Mouse (Mus musculus) testis, postnatal 14 days (tissue): ENCODE results near the gene Alyref2.

Experiments
- DNase-seq: peaks from one replicate; pipeline ENCODE4 v3.0.0; 2021; ENCODE audit warnings: low spot score

Gene Alyref2

DNA sequence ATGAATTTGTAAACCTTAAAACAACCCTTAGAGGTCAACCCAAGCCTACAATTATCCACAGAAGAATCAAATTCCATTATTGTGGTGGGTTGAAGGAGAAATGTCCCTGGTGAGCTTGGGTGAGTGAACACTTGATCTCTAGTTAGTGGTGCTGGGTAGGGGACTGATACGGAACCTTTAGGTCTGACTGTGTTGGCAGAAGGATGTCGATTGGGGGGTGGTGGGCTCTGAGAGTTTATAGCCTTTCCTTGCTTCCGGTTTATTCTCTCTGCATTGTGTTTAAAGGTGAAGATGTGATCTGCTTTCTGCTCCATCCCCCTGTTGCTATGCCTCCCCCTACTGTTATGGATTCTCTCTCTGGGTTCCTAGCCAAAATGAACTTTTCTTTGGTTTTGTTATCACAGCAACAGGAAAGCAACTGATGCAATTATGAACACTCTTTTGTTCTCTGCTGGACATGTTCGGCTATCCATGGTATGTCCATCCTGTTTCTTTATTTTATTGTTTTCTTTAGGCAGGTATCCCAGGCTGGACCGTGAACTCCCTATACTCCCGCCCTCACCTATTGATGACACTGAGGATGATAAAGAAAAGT lies 2.2 kb upstream of the Alyref2 start:
- DNase-seq, result no peak

DNA sequence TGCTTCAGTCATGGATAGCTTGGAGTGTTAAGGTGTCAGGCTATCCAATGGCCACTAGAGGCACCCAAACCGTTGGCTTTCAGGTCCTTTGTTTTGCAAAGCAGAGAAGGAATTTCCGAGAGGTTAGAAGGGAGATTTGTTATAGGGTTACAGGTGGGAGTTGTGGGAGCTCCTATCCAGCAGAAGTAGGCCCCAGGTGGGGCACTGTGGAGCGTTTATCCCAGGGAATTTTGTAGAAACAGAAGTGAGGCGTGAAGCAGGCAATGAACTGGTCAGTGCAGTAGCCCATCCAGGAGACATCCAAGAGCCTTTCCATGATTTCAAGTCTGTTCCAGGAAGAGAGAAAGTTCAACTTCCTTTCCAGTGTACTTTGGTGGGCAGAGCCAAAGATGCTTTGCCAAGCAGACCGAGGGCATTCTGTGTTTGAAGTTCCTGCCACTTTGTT lies 1.6 kb upstream of the Alyref2 start:
- no peak for DNase-seq

DNA sequence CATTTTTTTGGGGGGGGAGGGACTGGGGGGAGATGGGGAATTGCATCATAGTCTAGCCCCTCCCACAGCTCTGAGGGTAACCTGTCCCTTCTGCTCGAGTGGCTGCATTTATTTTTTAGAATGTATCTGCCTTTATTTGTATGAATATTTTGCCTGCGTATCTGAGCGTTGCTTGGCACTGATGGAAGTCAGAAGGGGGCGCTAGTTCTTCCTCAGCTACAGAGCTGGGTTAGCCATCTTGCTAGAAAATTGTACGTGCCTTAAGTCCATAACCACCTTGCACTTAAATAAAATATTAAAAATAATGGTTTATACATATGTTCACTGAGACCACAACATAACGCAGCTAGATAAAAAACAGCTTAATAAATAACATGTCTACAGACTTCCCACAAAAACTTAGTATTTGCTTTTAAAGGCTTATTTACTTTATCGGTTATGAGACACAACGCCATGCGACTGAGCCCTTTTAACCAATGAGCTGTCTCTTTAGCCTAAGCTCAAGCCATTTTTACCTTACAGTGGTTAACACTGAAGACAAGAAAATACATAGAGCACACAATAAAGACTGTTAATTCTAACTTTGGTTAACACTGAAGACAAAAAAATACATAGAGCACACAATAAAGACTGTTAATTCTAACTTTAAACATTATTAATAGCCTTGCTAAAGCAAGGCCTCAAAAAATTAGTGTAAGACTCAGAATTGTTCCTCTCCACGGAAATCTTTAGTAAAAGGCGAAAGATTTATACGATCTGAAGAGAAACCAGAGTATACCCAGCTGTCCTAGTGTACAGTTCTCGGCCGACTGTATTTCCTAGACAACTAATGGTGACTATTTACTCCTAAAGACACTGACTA lies 659 bp upstream of the Alyref2 start:
- peak; percentile 39 for DNase-seq

DNA sequence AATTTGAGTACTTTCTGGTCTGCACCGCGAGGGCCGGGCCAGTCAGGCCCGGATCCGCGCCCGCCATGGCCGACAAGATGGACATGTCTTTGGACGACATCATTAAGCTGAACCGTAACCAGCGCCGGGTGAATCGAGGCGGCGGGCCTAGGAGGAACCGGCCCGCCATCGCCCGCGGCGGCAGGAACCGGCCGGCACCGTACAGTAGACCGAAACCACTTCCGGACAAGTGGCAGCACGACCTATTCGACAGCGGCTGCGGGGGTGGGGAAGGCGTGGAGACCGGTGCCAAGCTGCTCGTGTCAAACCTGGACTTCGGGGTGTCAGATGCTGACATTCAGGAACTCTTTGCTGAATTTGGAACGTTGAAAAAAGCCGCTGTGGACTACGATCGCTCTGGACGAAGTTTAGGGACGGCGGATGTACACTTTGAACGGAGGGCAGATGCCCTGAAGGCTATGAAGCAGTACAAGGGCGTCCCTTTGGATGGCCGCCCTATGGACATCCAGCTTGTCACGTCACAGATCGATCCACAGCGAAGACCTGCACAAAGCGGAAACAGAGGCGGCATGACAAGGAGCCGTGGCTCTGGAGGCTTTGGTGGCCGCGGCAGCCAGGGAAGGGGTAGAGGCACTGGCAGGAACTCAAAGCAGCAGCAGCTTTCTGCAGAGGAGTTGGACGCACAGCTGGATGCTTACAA lies 464 bp downstream of the Alyref2 start:
- peak; percentile 43 for DNase-seq

DNA sequence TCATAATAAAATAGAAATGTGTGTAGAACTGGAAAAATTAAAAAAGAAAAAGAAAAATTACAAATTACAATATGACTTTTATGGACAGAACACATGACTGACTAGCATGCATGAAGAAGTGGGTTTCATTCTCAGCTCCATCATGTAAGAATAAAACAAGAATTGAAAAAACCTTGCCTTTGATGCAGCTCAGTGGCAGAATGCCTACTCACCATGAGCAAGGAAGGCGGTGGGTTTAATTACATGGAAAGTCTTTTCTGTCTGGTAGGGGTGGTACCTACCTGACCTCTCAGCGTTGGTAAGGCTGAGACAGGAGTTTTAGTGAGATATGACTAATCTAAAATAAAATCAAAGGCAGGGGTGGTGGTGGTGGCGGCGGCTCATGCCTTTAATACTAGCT lies 1.3 kb downstream of the Alyref2 start:
- no peak for DNase-seq

DNA sequence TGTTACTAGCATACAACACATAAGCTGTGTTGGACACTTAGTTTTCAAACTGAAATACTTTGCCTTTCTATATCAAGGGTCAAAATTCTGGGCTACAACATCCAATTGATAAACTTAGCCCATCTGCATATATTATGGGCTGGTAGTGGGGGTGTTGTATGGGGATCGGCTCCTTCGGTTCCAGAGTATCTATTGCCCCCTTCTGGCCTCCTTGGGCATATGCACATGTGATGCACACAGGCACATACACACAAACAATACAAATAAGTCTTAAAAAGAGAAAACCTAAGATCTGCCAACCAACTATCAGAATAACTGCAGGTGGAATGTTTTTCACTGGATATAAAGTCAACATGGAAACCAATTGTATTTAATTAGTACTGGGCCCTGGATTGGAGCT lies 10.0 kb downstream of the Alyref2 start:
- DNase-seq, result no peak

DNA sequence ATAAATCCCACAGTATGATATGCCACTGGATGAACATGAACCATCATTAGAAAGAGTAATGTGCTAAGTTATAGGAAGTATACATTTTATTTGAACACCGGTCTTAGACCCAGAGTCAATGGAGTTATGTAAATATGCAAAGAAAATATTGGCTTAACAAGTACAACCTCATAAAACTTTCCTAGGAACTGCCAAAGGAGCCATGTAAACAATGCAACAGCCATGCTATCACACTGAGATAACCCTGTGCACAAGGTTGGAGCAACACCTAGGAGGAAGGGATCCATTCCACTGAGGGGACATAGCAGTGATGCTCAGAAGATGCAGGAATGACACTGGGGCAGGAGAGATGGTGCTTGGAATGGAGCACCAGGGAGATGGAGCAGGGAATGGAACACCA lies 10.5 kb downstream of the Alyref2 start:
- no peak for DNase-seq

DNA sequence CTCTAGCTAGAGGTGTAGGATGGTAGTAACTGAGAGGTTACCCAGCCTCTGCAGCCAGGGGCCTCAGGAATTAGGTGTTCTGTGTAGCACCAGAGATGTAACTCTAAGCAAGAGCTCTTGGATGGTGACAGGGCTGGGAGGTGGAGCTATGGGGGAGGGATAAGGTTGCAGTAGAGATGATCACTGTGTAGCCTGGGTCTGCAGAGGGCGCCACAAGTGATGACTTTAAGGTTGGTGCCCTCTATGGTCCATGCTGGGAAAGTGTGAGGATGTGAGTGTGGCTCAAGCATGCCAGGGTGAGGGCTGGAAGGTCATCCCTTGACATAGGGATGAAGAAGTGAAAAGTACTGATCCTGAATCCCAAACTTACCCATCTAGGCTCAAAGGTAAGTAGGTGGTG lies 11.8 kb downstream of the Alyref2 start:
- DNase-seq, result no peak

DNA sequence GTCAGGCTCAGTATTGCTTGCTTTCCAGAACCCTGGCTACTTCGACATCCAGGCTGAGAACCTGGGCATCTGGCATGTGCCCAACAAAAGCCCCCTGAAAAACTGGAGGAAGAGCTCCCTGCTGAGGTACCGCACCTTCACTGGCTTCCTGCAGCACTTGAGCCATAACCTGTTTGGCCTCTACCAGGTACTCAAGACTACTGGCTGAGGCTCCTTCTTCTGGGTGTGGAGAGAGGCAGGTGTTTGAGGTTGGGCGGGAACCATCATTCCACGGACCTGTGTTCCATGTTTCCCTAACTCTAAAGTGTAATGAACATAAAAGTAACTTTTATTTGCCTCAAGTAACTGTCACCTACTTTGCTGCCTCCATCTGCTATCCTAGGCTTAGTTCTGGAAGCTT lies 12.3 kb downstream of the Alyref2 start:
- DNase-seq, result no peak

DNA sequence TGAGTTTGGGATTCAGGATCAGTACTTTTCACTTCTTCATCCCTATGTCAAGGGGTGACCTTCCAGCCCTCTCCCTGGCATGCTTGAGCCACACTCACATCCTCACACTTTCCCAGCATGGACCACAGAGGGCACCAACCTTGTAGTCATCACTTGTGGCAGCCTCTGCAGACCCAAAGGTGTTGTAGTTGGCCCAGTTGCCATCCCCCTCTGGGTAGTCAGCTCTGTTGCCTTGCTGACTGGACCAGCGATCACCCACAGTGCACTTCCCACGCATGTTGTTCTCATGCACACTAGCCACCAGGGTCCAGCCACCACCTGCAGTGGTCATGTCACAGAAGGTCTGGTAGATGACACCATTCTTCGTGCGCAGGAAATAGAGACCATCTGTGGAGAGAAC lies 28.1 kb downstream of the Alyref2 start:
- DNase-seq, result no peak

DNA sequence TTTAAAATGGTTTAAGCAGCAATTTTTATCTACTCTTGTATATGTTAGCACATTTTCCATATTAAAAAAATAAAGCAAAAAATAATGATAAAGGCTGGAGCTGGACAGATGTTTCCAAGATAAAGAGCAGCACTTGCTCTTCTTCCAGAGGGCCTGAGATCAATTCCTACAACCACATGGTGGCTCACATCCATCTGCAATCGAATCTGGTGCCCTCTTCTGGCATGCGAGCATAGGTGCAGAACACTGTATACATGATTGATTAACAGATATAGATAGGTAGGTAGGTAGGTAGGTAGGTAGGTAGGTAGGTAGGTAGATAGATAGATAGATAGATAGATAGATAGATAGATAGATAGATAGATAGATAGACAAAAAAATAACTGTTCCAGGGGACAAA lies 29.6 kb downstream of the Alyref2 start:
- DNase-seq, result no peak

DNA sequence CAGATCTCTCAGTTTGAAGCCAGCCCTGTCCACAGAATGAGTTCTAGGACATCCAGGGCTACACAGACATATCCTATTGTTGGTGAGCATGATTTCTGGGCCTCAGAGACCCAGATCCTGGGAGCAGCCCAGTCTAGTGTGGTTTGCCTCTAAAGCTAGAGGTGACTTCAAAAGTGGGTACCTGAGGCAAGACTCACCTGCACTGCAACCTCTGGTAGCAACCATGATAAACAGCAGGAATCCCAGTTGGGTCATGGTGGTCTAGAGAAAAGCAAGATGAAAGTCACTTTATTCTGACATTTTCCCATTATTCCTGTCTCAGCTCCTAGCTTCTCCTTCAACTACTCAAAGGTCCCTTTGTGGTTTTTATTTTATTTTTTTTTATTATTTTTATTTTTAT lies 31.3 kb downstream of the Alyref2 start:
- DNase-seq, result no peak

DNA sequence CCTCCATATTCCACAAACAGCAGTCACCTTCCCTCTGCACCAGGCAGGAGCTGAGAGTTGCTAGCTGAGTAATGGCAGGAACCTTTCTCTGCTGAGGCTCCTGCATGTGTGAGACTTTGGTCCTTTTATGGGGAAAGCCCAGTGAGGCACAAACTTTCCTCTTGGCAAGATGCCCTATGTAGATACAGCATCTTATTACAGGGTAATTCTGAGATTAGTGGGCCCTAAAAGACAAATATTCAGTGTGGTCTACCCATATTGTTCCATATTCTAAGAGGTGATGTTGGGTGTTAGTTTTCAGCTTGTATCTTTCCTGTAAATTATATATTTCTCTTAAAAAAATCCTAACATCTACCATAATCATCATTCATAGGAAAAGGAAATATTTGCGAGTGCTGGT lies 31.9 kb downstream of the Alyref2 start, which contains the start of gene Itln1:
Itln1 (minus strand) TSS at position 101 of the 400 bp plus-strand sequence.
- DNase-seq, result no peak

DNA sequence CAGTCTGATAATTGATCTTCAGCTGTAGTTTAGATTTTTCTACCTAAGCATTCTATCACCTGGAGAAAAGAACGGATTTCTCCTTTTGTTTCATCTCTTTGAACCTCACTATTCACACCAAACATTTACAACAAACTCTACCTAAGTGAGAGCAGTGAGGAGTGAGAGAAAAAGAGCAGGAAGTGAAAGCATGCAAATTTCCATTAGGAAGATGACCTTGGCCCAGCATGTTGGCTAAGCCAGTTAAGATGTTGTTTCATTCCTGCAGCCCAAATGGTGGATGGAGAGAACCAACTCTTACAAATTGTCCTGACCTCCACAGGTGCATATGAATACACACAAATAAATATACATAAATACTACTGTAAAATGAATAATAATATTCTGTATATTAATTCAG lies 37.4 kb downstream of the Alyref2 start:
- no peak for DNase-seq

DNA sequence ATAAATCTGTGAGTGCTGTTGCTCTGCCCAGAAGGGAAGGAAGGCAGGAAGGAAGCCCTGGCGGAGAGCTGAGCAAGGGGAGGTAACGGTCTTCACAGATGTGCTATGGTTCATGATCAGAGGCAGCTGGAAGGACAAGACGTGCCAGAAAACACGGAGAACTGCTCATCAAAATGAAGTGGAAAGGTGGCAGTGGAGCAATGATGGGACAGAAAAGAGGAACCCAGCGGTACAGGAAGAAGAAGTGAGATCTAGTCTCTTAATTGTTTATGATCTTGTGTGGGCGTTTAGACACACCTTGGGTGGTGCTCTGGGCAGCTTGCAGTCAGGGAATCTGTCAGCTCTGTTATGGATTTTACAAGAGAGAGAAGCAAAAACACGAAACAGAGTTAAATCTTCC lies 48.0 kb downstream of the Alyref2 start:
- DNase-seq, result no peak

DNA sequence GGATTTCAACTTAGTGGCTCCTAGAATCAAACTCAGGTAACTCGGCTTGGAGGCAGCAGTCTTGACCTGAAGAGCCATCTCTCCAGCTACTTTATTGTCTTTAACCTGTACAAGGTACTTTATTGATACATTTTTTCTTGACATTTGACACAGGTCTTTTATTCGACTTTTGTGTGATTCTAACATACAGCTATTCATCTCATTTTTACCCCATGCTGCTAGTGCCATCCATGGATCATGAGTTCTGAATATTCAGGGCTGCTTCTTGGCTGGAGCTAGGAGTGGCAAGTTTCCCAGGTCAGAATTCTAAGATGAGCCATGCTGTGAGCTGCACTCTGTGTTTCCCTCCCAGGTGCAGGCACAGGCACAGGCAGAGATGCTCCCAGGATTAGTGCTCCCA lies 49.0 kb downstream of the Alyref2 start:
- DNase-seq, result no peak

DNA sequence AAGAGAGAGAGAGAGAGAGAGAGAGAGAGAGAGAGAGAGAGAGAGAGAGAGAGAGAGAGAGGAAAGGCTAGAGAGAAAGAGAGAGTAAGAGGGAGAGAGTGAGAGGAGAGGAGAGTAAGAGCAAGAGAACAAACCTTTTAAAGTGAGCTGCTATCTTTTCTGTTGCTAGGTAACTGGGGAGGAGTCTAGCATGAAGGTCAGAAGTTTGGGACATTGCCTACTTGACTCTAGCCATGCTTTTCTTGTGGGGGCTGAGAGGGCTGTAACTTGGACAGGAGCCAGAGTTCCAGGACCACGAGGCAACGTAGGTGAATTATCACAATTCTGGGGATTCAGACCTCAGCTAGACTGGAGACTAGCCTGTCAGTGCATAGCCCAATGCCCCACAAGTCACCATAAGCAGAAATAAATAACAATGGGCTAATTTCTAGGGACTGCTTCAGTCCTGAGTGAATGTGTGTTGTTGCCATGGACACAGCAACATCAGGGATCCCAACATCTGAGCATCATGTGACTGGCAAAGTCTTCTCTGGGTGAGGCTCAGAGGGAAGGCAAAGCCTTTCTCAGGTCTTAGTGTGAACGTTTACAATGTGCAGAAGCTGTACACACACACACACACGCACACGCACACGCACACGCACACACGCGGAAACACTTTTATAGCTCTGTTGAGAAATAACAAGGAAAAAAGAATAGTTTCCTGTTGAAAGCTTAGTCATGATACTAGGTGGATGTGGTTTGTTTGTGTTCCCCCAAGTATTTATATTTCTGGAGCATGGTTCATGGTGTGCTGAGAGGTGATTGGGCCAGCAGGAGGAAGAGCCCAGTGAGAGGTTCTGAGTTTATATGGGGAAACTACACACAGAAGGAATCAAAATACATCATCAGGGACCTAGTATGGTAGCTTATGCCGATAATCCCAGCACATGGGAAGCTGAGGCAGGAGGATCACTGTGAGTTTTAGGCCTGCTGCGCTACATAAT lies 50.4 kb downstream of the Alyref2 start:
- no peak for DNase-seq
